Mouse (Mus musculus): ENCODE data around the gene Gm8138.
"Not testable (repeated sequence)": the region's sequence is repeated elsewhere in the genome, so short reads cannot be mapped to it uniquely, and the experiment has no call there.

DNA sequence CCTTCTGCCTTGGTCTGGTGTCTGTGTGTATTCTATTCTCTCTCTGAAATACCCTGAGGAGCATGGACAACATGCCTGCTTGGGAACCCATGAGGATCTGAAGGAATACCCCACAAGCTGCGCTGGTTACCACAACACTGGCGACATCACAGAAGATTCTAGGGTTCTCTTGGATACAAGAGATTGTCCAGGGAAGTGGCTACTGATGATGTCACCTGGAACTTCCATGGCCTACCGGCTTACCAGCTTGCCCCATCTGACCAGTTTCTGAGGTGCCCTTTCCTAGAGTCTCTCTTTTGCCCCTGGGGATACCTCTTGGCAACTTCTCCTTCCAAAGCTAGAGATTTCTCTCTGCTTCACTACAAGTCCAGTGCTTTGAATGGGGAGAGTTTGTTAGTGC is at the start of gene Gm8138:
- not testable (repeated sequence) for TF ChIP-seq POLR2A (IDR thresholded peaks at IDR 0.05; ENCODE audit: insufficient read depth, low read depth, low read length); CTCF (IDR thresholded peaks at IDR 0.05); EP300 (IDR thresholded peaks at IDR 0.05; ENCODE audit: insufficient read depth, low read depth, low read length)
